Mouse (Mus musculus) cerebral cortex, adult 2 months (tissue): Measurements from ENCODE around the gene Rpap1.

ENCODE experiments used
- WGBS: fragments of 180-500 bp; shearing (Covaris S2); methylation state at CpG from one replicate; pipeline ENCODE4 v1.1.7; 2018; 5-methylcytosine and 5-hydroxymethylcytosine counted together

The Rpap1 gene

DNA sequence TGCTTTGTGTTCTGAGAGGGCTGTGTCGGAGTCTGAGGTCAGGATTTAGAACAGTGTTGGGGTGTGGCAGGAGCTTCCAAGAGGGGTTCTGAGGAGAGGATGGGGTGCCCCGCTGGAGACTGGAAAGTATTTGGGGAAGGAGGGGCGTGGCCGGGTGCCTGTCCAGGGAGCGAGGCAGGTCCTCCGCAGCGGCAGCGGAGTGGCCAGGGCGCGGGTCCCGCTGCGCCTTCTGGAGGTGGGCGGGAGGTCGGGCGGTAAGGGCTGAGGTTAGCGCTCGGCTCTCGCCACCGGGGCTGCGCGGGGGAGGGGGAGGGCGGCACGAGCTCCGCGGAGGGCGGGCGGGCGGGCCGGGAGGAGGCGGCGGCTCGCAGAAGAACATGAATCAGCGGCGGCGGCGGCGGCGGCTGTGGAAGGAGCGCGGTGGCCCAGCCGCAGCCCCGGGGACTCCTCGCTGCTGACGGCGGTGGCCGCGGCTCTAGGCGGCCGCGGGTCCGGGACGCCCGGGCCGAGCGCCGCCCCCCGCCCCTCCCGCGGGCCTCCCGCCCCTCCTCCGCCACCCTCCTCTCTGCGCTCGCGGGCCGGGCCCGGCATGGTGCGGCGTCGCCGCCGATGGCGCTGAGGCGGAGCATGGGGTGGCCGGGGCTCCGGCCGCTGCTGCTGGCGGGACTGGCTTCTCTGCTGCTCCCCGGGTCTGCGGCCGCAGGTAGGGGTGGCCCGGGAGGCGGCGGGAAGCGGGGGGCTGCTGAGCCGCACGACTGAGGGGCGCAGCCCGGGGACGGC is 12.0 kb upstream of the Rpap1 start:
- under 1% methylated on average over 78 of the region's 89 CpGs for WGBS

DNA sequence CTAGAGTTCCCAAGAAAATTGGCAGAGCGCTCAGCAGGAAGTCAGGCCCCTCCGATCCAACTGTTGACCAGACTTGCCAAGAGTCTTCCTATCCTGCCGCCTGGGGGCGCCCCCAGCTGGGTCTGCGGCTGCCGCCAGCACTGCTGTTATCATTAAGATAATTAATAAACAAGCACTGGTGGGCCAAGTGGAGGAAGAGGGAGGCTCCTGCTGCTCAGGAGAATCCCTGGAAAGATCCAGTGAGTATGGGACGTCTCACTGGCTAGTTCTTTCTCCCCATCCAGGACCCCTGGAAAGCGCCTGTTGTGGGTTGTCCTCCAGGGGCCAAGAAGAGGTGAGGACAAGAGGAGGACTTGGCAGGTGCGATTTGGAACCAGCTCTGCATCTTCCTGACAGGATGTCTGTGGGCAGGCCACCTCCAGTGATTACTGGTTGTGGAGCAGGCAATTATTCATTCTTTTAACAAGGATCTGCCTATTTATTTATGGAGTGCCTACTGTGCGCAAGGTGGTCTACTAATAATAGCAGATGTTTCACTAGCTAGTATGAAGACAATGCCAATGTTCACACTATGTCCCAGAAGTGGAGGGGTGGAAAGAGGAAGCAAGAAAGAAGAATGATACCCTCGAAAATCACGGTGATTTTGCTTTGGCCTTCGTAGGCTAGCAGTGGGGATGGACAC is 11.1 kb upstream of the Rpap1 start:
- WGBS = 20% methylated on average over 13 of the region's 13 CpGs

DNA sequence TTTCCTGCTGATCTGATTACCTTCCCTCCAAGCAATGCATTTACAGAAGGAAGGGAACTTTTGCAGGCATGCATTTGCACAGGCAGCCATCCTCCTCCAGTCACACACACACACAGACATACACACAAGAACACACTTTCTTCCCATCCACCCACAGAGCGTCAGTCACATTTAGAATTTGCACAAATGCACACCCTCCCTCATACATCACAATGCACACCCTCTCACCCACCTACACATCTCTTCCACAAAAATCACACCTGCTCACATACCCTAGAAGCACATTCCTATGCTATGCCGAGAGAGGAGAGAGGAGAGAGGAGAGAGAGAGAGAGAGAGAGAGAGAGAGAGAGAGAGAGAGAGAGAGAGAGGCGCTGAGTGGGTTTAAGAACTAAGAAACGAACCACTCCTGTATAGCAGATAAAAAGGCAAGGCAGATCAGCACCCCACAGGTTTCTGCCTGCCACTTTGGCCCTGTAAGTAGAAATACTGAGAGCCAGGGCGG is 10.0 kb upstream of the Rpap1 start, which contains the start of gene Tyro3:
TSS of gene Tyro3 (plus strand) at position 455 of the 505 bp plus-strand sequence.
- 54% methylated on average over 5 of the region's 5 CpGs for WGBS

DNA sequence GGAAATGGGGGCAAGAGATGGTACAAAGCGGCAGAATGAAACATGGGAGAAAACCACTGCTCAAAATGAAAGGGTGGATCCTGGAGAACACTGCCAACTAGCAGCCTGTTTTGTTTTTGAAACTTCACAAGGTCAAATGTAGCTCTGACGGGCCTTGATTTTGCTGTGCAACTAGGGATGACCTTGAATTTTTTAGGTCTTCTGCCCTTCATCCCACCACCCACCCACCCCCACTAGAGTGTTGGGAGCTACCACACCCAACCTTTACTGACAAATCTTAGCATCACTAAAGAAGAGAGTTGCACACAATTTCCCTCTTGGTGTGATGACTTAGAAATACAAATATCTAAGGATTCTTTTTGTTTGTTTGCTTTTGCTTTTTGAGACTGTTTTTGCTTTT is 2.7 kb upstream of the Rpap1 start:
- 90% methylated on average over 2 of the region's 2 CpGs for WGBS

DNA sequence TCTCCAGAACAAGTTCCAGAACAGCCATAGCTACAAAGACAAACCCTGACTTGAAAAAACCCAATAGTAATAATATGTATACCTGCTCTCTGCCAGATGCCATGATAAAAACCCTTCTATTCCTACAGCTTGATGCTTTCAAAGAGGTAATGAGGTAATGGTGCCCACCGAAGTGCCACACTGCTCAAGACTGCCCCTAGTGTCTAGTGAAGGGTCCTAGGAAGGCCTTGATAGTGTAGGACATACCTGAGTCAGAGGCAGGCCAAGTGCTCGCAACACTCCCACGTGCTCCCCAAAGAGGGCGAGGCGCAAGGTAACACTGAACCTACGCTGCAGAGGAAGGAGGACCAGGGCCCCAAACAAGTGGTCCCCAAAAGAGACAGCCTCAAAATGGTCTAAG is 20.1 kb downstream of the Rpap1 start:
- 95% methylated on average over 6 of the region's 6 CpGs for WGBS

DNA sequence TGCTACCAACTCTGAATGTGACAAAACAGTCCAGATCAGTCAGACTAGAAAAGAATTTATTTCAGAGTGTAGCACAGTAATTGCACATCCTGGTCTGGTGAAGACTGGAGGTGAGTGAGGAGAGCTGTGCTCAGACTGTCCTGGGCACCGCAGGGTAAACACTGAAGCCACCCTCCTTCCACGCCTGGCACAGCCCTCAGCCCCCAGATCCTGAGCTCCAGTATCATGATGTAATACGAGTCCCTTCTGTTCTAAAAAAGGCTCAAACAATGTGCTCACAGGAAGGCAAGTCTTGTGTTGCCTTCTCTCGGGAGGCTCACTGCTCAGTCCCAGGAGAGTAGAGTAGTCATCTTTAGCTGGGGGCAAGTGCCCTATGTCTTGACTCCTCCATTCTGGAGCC is 23.4 kb downstream of the Rpap1 start:
- WGBS = 36% methylated on average over 4 of the region's 4 CpGs

DNA sequence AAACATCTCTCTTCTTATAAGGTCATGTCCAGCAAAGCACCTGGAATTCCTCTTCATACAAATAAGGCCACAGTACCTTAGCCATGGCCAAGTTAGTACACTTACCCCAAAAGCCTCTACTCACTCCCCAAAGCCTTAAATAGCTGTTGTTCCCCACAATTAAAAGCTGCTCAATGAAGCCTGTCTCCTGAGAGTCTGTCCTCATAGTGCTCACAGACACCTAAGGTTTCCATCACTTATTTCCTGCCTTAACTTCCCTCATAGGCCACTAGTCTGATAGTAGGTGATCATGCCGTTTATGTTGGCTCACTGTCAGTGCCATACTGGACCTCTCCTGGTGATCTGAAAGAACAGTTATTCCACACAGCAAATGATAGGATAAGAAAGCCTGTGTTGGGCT is 25.1 kb downstream of the Rpap1 start:
- 75% methylated on average over 1 of the region's 1 CpGs for WGBS

DNA sequence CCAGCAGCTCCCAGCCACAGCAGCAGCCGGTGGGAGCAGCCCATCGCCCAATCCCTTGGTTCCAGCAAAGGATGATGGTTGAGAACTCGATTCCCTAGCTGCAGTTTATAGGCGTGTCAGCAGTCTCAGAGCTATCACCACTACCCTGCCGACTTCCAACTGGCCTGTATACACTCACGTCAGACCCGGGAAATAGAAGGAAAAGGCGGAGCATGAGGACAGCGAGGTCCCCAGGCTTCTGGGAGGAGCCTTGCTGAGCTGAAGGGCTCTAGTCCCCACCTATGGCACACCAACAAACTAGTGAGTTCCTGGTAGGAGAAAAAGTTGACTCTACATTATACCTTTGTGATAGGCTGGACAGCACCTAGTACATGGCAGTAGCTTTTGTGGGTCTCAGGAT is 27.1 kb downstream of the Rpap1 start, which contains the start of gene Ltk:
TSS of gene Ltk (minus strand) at position 181 of the 400 bp plus-strand sequence.
- 52% methylated on average over 9 of the region's 9 CpGs for WGBS

DNA sequence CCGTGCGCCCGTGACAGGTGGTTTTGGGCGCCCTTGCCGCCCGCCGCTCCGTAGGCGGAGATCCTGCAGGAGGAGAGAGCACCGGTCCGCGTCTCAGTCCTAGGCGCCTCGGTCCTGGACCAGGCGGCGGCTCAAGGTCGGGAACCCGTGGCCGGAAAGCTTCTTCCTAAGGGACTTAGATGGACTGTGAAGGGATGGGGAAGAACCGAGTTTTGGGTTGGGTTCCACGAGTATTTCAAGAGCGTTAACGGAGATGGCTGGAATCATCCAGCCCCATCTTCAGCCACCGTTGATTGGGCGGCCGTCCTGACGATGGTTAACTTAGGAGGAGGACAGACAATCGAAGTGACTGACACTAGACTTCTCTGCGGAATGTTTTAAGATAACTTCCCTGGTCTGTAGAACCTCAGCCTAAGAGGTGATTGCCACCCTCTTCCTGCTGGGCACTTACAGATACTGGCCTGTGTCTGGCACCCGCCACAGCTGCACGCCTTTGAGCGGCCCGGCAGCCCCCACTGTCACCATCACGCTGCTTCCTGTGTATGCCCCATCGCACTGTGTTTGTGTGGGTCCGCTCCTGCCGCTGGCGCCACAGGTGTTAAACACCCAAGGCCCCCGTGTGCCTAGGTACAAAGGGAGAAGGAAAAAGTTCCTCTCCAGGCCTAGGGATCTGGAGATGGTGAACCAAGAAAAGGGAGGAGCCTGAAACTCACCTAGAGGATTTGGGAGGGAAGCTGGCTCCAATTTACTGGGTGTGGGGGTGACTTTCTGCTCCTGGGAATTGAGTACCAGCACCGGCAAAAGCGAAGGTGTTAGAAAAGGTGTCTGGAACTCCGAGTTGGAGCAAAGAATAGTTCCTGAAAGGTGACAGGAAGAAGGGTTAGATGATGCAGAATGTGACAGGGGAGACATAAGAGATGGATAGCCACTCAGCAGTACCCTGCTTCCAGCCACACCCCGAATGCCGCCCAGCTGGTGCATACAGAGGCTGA is 28.2 kb downstream of the Rpap1 start:
- 11% methylated on average over 44 of the region's 44 CpGs for WGBS

DNA sequence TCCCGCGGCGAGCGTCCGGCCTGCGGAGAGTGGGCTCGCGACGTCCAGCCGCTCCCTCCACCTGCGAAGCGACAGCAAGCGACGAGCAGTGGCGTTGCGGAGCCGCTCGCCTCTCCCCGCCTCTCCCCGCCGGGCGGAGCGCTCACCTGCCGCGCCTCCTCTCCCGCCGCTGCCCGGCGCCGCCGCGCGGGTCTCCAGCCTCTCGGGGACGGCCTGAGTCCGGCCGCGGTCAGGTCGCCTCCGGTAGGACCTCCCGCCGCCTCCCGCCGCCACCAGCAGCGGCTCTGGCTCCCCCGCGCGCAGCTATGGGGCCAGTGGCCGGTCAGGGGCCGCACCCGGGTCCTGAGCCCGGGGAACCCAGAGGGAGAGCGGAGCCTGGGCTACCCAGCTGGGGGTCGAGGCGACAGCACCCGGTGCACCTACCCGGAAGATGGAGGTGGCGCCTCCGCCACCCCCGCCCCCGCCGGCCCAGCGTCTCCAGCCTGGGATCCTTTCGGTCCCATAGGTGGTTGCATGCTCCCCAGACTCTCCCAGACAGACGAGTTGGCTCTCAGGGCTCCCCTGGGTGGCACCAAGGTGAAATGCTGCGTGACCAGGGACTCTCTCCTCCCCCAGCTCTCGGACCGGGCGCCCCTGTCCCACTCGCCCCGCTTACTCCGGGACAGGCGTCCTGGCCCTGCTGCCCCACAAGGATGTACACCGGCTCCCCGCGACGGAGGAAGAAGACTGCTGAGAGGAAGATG is 29.1 kb downstream of the Rpap1 start:
- WGBS = under 1% methylated on average over 75 of the region's 77 CpGs

DNA sequence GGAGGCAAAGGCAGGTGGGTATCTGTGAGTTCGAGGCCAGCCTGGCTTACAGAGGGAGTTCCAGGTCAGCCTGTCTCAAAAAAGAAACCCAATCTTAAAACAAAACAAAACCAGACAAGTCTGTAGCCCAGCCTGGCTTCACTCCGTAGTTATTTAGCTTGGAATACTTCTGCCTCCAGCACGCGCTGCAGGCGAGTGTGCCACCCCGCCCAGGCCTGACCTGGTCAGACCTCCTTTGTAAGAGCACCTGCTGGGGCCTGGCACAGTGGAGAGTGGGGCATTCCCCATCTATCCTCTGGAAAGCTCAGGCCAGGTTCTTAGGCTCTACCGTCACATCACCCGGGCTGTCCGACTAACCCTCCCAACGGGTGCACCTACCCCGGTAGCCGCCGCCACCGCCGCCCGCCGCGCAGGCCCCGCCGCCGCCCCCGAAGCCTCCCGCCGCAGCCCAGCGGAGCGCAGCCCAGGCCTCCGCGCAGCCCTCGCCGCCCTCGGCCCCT is 29.7 kb downstream of the Rpap1 start:
- WGBS = 5% methylated on average over 31 of the region's 31 CpGs

DNA sequence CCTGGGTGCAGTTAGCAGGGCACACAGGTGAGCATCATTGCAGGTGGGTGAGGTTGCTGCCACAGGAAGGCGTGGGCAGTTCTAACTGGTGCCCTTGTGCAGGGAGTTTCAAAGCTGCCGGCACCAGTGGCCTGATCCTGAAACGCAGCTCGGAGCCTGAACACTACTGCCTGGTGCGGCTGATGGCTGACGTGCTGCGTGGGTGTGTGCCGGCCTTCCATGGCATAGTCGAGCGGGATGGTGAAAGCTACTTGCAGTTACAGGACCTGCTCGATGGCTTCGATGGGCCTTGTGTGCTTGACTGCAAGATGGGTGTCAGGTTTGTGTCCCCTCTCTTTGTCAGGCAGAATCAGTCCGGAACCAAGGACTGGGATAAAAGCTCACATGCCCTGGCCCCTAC is 38.1 kb downstream of the Rpap1 start:
- WGBS = 62% methylated on average over 13 of the region's 13 CpGs

DNA sequence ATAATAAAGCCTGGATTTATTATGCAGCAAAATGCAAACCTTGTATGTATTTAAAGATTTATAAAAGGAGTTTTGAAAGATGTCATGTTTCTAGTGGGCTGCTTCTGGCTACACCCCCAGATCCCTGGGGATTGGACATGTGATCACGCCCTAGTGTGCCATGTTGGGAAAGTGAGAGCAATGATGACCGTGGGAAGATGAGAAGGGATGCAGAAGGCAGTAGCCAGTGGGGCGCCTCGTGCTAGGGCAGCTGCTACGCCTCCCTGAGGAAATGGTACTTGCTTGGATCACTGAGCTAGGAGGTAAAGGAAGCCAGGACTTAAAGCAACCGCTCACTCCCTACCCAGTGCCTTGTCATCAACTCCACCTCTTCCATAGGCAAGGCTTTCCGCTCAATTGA is 39.8 kb downstream of the Rpap1 start:
- WGBS = 62% methylated on average over 7 of the region's 7 CpGs

DNA sequence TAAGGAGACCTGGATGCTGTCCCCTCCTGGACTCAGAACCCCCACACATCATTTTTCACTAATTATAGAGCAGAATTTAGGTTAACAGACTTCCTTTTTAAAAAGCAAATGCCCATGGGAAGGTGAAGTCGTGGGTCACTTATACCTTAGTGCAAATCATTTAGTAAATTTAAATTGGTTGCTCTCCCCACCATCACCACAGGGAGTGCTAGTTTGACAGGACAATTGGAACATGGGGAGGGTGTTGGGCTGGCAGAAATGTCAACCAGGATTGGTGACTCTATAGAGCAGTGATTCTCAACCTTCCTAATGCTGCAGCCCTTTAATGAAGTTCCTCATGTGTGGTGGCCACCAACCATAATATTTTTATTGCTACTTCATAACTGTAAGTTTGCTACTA is 42.1 kb downstream of the Rpap1 start:
- WGBS = 22% methylated on average over 1 of the region's 1 CpGs

DNA sequence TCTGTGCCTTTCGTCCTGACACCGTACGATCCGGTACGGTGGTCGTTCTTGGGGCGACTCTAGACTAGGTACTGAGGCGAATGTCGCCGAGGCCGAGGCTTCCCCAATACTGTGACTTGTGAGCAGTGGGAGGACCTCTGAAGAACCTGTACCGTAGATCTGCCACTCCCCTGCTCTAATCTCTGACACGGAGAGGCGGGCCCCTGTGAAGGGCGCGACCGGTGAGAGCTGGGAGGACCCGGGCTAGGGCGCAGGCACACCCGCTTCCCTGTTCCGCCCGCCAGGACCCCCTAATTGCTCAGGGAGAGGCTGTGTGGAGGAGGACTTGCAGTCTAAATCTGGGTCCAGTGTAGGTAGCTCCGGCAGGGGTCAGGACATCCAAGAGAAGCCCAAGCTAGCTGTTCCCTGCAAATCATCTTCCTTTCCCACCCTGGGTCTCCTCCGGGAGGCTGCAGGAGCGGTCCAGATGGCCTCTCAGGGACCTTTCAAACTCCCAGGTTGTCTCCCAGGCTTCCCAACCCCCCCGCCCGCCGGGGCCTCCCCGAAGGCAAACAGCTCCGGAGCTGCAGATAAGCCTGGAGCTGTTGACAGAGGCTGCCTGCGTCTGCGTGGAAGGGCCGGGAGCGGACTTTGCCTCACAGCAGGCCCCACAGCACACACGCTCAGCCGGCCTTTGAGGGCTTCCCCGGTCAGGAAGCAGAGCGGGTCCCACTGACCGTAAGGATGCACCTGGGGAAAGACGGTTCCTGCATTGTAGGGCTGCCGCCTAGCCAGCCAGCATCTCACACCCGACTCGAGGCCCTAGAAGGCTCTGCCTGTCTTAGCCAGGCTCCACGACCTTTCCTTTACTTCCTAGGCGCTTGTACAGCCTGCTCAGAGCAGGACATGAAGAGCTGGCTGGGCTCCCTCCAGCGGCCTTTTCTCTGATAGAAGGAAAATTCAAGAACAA is 42.9 kb downstream of the Rpap1 start:
- WGBS = 23% methylated on average over 46 of the region's 46 CpGs

DNA sequence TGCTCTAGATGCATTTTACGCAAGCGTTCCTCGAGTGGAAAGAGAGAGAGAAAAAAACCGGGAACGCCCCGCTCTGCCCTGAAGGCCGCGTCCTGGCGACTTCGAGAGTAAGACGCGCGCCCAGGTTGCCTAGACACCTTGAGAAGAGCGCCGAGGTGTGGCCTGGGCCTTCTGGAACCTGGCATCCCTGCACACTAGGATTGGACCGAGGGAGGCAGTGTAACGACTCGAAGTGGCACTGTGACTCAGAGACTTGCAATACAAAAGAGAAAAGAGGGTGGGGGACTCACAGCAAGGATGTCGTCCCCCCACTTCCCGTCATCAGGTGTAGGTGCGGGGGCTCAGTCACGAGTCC is 43.6 kb downstream of the Rpap1 start:
- 18% methylated on average over 22 of the region's 22 CpGs for WGBS

DNA sequence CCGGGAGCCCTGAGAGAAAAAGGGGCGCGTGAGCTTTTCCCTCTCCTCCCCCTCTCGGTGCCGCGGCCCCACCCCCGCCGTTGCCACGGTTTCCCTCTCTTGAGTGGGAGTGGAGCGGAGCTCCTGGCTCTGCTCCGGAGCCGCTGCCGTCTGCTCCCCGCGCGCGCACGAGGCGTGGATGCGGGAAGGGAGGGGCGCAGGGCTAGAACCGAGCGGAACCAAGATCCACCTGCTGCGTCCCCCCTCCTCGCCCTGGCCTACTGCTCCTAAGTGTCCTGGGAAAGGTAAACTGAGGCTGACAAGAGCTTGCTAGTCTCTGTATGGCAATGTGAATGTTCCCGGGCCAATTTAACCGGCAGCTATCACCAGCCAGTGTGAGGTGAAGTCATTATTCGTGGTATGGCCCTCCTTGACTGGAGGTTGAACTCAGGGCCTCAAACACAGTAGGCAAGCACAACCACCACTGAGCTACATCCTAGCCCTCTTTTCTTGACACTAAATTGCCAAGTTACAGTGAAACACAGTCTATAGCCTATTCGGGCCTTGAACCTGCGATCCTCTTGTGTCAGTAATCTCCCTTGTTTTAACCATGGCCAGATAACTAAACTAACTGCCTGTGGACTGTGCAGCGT is 44.0 kb downstream of the Rpap1 start:
- WGBS = 9% methylated on average over 29 of the region's 31 CpGs

DNA sequence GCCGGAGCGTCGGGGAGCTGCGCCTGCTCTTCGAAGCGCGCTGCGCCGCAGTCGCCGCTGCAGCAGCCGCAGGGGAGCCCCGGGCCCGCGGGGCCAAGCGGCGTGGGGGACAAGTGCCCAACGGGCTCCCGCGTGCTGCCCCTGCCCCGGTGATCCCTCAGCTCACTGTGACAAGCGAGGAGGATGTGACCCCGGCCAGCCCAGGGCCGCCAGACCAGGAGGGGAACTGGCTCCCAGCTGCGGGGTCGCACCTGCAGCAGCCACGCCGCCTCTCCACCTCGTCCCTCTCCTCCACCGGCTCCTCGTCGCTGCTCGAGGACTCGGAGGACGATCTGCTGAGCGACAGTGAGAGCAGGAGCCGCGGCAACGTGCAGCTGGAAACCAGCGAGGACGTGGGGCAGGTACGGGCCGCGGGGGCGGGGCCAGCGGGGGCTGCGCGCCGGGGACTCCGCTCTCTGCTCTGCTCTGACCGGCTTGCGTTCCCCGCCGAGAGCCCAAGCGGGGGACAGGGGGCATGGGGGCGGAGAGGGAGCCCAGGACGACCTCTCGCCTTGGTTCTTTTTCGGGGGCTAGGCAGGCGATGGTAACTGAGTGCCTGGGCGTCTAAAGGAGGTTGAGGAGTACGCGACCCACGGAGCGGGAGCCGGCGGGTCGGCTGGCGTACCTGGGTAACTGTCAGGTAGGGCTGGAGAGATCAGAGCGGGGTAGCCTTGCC is 44.7 kb downstream of the Rpap1 start:
- WGBS = under 1% methylated on average over 70 of the region's 70 CpGs
